Mouse (Mus musculus) MEL-GATA-1-ER (cell line): ENCODE measurements at regions not wholly inside any gene's neighbourhood (a gene's known extent, or its start where the extent isn't known, plus 50 kb on each side); places are given as distances from the start of the nearest gene placed in this dataset.

Experiments used
- DNase-seq: peaks from one replicate; pipeline ENCODE4 v3.0.0-alpha.2; 2012; ENCODE audit warnings: low read depth; ENCODE audit errors: extremely low read depth

- DNase-seq, result no peak
Measured at GRCm38 (mm10) chr15:64613503-64613902, 204.0 kb upstream of the Gm21798 start.

GRCm38 (mm10) chr15:64618471-64618870 lies 199.0 kb upstream of the Gm21798 start:
- no peak for DNase-seq

- DNase-seq, result no peak
Measured at GRCm38 (mm10) chr15:64621876-64622275, 195.6 kb upstream of the Gm21798 start.

- DNase-seq, result no peak
Measured at GRCm38 (mm10) chr15:64622591-64622990, 194.9 kb upstream of the Gm21798 start.

GRCm38 (mm10) chr15:64626359-64626758 lies 191.1 kb upstream of the Gm21798 start:
- DNase-seq, result no peak

- peak; percentile 42 for DNase-seq
Measured at GRCm38 (mm10) chr15:64627258-64627657, 190.2 kb upstream of the Gm21798 start.
